Mouse (Mus musculus) cerebellum, adult 18-20 months (tissue): ENCODE data around the gene Hmbs.
A peak's percentile ranks its signal among the peaks of the same experiment; 100 is the strongest.
"Not testable (repeated sequence)": the region's sequence is repeated elsewhere in the genome, so short reads cannot be mapped to it uniquely, and the experiment has no call there.

Source experiments
- DNase-seq, 2 experiments: peaks; one replicate each; pipeline ENCODE4 v3.0.0; 2021

Hmbs gene

DNA sequence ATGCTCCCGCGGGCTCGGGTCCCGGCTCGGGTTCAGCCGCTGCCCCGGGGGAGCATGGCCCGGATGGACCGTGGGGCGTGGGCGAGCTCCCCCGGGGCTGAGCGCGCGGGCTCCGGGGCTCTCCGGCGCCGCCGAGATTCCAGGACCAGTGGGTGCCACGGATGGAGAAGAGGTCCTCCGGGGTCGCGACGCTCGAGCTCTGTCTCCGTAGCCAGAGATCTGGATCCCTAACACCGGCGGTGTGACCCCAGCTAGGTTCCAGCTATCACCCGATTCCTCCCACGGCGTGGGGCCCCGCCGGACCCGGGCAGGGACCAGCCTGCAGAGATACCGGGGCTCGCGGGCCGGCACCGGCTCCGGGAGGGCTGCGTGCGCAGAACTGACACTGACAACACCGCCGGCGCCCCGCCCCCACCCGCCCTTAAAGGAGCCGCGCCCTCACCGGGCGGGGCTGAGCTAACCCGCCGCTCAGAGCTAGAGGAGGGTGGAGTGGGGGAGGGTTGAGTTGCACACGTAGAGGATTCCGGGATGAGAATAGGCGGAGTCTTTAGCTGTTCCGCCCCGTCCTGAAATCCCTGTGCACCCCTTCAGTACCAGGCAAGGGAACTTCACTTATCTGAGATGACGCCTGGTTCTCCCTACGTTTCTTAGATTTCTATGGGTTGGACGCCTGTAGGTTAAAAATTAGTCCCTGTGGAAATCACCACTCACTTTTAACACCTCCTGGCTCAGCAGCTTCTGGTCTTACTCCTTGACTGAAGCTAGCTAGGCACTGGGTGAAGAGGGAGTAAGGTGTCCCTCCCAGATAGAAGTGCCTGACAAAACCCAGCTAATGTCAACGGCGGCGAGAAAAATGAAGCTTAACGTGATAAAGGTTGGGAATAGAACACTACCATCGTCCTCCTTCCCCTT is 23.9 kb downstream of the Hmbs start, which contains the start of gene C2cd2l:
C2cd2l (minus strand) TSS at position 399 of the 912 bp plus-strand sequence.
- DNase-seq: peak; percentile 89 to 97

GRCm38 (mm10) chr9:44319105-44319886 is 24.7 kb downstream of the Hmbs start:
- DNase-seq: peak in 1 of 2 experiments; percentile 37

GRCm38 (mm10) chr9:44318826-44319095 is 25.3 kb downstream of the Hmbs start:
- no peak for DNase-seq

DNA sequence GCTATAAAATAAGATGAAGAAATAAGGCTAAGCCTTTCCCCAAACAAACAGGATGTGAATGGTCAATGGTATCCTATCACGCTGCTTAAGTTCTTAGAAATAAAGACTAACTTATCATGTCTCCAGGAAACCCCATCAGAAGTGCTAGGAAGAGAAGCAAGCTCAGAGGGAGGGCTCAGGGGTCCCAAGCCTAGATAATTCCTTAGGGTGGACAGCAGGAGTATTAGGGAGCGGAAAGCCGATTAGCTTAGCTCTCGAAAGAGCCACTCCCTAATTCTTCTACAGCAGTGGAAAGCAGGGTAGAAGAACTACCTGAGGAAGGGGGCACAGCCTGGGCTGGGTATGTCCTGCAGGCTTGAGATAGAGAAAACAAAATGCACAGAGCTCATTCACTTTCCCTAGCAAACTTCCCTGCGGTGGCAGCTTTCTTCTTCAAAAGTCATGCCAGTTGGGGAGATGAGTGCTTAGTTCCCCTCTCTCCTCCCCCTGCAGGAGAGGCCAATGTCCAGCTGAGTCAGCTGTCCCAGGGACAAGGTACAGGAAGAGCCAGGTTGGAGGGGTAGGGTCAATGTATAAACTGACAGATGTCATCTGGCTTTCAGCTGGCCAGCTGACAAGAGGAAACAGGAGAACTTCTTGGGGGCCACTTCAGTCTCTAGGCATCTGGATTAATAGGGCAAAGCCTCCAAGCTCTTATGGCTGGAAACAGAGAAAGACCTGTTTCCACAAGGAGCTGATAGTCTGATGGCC is 25.8 kb downstream of the Hmbs start:
- DNase-seq: no peak

- no peak for DNase-seq
These were observed 26.6 kb downstream of the Hmbs start for GRCm38 (mm10) chr9:44317452-44317851.

DNA sequence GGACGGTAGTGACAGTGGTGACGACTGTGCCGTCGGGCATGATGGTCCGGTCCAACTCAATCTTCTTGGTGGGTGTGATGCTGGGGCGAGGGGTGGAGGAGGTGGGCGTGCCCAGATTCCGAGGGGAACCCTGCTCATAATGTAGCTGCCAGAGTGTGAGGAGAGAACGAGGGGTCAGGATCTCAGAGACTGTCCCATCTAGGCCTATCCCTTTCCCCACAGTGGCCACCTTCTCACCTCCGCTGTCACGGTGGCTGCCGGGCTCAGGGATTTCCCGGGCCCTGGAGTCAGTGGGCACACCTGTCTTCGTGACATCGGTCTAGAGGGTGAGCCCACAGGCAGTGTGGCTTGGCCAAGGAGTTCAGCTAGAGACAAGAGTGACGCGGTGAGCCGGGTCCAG is 29.1 kb downstream of the Hmbs start:
- no peak for DNase-seq

DNA sequence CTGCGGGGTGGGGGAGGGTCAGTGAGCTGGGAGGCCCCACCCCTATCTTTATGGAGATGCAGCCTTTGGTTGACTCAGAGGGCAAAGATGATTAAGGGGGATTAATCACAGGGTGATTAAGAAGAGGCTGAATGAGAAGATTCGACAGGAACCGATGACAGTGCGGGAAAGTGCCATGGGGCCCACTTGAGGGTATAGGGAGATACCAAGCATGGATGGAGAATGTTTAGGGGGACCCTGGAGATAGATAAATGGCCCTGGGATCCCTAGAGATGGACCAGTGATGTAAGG is 29.8 kb downstream of the Hmbs start:
- no peak for DNase-seq

- peak; percentile 45 to 60 for DNase-seq
These were observed 30.4 kb downstream of the Hmbs start for GRCm38 (mm10) chr9:44313476-44314256.

DNA sequence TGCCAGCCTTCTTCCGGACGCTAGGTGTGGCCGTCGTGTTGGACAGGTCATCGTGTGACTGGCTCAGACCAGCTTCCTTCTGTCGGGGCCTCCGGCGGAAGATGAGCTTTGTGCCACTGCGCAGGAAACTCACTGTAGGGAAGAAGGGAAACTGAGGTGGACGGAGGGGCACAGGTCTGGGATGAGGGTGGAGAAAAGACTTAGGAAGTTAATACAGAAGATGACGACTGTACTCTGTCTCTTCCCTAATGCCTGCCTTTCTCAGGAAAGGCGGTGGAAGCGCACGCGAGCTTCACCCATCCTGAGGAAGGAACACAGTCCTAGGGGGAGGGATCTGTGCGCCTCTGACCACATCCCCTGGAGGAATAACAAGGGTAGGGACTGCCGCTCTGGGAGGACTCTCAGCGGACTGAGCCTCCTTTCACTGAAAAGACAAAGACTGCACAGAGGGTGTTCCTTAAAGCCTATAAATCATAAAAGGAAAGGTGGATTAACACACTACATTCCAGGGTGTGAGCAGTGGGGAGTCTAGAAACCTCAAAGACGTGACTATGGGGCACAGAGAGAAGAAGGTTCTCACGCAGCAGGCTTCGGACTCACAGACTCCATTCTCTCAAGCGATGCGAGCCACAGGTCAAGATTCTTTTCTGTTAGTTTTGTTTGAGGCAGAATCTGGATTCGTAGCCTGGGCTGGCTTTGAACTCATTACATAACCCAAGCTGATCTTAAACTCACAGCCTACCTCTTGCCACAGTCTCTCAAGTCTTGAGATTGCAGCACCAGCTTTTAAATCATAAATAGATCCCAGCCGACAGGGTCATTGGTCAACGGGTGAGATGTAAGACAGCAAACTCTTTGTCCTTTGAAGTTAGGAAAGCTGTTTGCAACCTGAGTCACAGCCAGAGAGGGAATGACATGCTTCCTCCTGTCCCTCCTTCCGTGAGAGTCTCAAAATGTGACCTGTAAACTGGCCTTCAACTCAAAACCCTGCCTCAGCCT is 32.6 kb downstream of the Hmbs start:
- no peak for DNase-seq

DNA sequence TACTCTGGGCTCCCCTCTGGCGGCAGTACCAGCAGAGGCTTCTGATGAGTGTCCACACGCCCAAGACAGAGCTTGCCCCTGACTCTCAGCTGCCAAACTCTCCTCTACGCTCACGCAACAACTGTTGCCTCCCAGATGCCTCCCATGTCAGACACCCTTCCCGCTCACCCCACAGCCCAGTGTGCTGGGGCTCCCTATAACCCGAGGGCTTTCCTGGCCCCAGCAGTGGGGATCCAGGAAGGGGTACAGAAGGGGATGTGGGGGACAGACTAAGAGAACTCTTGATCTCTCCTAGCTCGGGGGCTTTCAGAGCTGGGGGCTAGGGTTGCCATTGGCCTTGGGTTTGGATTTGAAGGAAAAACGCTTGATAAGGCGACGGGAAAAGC is 33.3 kb downstream of the Hmbs start:
- no peak for DNase-seq

DNA sequence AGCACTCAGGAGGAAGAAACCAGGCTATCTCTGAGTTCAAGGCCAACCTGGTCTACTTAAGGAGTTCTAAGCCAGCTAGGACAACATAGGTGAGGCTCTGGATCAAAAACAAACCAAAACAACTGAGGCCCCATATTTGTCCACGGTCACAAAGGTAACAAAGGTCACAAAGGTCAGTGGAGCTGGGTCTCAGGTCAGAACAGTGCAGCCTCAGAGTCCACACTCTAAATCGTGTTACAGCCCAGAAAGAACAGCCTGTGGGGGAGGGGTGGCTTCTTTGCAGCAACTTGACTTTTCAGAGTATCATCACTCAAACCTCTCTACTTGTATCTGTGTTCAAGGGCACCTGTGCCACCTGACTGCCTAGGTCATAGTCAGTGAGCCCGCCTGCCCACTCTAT is 34.3 kb downstream of the Hmbs start:
- no peak for DNase-seq

DNA sequence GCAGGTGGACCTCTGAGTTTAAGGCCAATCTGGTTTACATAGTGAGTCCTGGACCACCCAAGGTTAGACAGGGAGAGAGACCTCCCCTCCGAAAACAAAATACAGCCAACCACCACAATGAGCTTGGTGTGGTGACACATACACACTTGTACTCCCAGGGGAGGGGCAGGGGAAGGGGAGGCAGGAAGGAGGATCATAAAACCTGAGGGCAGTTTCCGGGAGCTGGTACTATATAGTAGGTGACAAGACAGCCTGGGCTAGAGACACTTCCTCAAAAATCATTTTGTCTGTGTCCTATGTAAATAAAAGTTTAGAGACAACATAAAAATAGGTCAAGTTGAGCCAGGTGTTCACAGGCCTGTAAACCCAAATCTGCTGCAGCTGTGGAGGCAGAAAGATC is 36.8 kb downstream of the Hmbs start:
- DNase-seq: no peak

- DNase-seq: no peak
These were observed 37.5 kb downstream of the Hmbs start for GRCm38 (mm10) chr9:44306532-44306931.

DNA sequence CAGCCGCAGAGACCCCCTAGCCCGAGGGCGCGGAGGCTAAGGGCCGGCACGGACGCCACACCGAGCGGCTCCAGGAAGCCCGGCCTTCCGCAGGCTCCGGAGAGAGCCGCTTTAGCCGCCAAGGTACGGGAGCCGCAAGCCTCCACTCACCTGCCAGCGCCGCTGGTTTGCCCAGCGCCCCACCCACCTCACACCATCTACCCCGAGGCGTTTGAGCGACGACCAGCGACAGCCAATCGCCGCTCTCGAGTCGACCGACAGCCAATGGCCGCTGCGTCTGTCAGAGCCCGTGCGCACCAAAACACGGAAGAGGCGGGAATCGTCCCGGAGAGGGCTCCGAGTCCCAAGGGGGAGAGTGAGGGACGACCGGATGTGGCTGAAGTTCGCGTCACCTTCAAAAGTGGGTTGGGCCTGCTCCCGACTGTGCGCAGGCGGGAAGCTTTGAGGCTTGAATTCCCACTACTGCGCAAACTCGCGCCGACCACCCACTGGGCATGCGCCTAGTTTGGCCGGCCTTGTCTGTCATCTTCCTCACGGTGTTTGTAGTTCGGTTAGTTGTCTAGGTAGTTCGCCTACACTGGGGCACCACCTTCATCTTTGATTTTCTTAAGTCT is 38.5 kb downstream of the Hmbs start, which contains the start of gene Hinfp:
Hinfp (minus strand) TSS at position 206 of the 614 bp plus-strand sequence.
- peak; percentile 97 to 99 for DNase-seq

DNA sequence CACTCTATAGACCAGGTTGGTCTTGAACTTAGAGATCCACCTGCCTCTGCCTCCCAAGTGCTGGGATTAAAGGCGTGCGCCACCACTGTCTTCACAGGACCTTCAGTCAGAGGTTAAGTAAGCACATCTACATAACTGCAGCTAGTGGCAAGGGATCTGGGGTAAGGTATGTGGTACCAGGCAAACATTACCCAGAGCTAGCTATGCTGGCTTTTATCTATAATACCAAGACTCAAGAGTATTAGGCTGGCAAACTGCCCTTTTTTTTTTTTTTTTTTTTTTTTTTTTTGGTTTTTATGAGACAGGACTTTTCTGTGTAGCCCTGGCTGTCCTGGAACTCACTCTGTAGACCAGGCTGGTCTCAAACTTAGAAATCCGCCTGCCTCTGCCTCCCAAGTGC is 44.0 kb downstream of the Hmbs start:
- not testable (repeated sequence) for DNase-seq

DNA sequence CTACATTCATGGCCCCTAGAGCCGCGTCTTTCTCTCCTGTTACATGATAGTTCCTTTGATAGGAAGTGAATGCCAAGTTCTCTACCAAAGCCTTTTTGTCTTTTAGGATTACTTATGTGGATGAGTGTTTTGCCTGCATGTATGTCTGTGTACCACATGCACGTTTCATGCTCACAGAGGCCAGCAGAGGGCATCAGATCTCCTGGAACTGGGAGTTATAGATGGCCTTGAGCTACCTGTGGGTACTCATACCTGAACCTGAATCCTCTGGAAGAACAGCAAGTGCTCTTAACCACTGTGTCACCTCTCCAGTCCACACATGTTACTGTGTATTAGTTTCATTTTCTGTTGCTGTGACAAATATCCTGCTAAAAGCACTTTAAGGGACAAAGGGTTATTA is 51.5 kb downstream of the Hmbs start:
- peak; percentile 57 to 68 for DNase-seq

GRCm38 (mm10) chr9:44288959-44289291 is 55.1 kb downstream of the Hmbs start:
- no peak for DNase-seq

DNA sequence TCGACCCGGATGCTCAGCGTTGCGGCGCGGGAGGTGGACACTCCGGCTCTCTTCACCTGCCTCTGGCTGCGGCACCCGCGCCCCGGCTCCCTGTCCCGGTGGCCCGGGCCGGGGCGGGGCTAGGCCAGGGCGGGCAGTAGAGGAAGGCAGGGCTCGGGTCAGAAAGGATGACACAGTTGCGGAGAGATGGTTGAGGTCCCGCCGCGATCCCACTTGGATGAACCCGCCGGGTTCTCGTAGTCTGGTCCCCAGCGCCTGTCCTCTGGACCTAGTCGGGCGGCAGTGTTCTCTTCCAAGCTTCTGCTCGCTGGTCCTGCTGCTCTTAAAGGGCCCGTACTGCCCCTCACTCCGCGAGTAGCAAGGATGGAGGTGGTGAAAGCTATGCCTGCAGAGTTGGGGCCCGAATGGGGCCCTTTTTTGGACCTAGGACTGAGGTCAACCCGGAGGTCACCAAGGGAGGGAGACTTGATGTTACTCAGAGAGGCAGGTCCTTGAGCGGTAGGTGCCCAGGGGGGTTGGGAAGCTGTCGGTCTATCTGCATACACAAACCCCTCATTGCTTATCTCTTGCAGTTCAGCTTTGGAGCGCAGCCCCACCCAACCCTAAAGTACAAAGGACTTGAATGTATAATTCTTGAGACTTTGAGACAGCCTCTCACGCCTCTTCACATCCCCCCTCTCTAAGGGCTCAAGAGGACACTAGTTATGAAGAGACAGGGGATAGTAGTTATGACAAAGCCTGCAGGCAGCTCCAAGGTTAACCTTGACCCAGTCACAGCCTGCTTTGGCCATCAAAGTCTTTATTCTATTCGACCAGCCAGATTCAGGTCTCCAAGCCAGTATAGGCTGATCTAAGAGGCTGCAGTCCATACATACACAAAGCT is 55.7 kb downstream of the Hmbs start, which contains the start of gene Abcg4:
Abcg4 (minus strand) TSS at position 540 of the 883 bp plus-strand sequence.
- peak; percentile 72 to 80 for DNase-seq

GRCm38 (mm10) chr9:44287401-44288075 is 56.5 kb downstream of the Hmbs start:
- peak; percentile 55 to 59 for DNase-seq
